8 mouse cellular contexts compared by ENCODE assay signal in genomic region chr7:28311926-28312543, GRCm38 (mm10). TPM values are rescaled to one million over a fixed set of nuclear protein-coding genes. Genes with fewer than 3 reads are reported as not detected.
DNase-seq lines count a peak whose midpoint lies in the region; ATAC-seq lines count a peak whose summit lies in the region.

TSS of gene Timm50 (minus strand) at chr7:28312072.

- peak; percentile 94 for DNase-seq in MEL-GATA-1-ER (ENCODE audit: extremely low read depth, low read depth)
- DNase-seq in cerebellum, adult 8-10 months, result peak; percentile 97
- peak; percentile 96 for DNase-seq in forelimb bud, embryonic 11.5 days (ENCODE audit: low read depth, low spot score)
- peak; percentile 94 for DNase-seq in layer of hippocampus, adult 9-10 months (ENCODE audit: low spot score)
- DNase-seq in ovary, postnatal 10 days (ENCODE audit: low spot score), result peak; percentile 92
- DNase-seq in thymus, postnatal 10 days (ENCODE audit: low spot score in 2 of 2), result peak; percentile 92 to 96

- H3K9ac ChIP-seq in lung, embryonic 16.5 days (ENCODE audit: low read length), result peak within 1 kb of the TSS; percentile 94

- H3K9me3 ChIP-seq in lung, embryonic 16.5 days (ENCODE audit: control insufficient read depth, low read length), result no peaks in the 10 kb centered on the region

- under 1% methylated on average over 45 of the region's 45 CpGs for WGBS in lung, embryonic 16.5 days

- H3K4me1 ChIP-seq in lung, embryonic 16.5 days (replicated peaks; ENCODE audit: control insufficient read depth, insufficient read depth, low read length), result peaks cover 9% of the 10 kb centered on the region

- peak within 1 kb of the TSS; percentile 95 for H3K4me3 ChIP-seq in lung, embryonic 16.5 days (ENCODE audit: low read length)

- H3K4me2 ChIP-seq in lung, embryonic 16.5 days (ENCODE audit: low read depth, low read length), result peak within 1 kb of the TSS; percentile 86

- H3K27me3 ChIP-seq in lung, embryonic 16.5 days (ENCODE audit: control insufficient read depth, insufficient read depth, low read depth, low read length), result no peaks in the 10 kb centered on the region

- peaks cover 43% of the 10 kb centered on the region for H3K36me3 ChIP-seq in lung, embryonic 16.5 days (ENCODE audit: control insufficient read depth, insufficient read depth, low read length)

- peak; percentile 97 to 99 for ATAC-seq in hematopoietic stem cell, adult 5-6 weeks (replicated peaks in 1 of 2; ENCODE audit: insufficient read depth in 1 of 2, low FRiP score in 2 of 2, low TSS enrichment in 1 of 2, low read depth in 1 of 2, poor library complexity in 2 of 2, severe bottlenecking in 2 of 2)
- ATAC-seq in lung, embryonic 16.5 days (ENCODE audit: low read depth), result peak; percentile 98

- 0 out of 2 replicates have a peak within 1 kb of the TSS, but pooled peaks have one; percentile 46 for H3K27ac ChIP-seq in lung, embryonic 16.5 days (ENCODE audit: low read length)

RNA-seq across cellular contexts. Expression of gene Timm50, which starts in this region (rescaled TPM):
- total RNA-seq in hematopoietic stem cell, adult 5-6 weeks (2017), result 27.8 and 42.9 TPM in 2 replicates
- 120 and 124 TPM in 2 replicates for polyA plus RNA-seq in lung, embryonic 16.5 days (2015; fragmentation: Nextera tagmentation; extraction: Ambion mirVana)

Comparison
In these comparisons a context has a peak if more than half of its experiments do, and no peak if none do; other contexts are left out.
1. Peak in every context shown above with its lines: DNase-seq, ATAC-seq, H3K4me3 ChIP-seq and H3K27ac ChIP-seq.